Mouse (Mus musculus): ENCODE measurements around the gene Cdk1.
"Not testable (repeated sequence)": the region's sequence is repeated elsewhere in the genome, so short reads cannot be mapped to it uniquely, and the experiment has no call there.

Cdk1 gene

DNA sequence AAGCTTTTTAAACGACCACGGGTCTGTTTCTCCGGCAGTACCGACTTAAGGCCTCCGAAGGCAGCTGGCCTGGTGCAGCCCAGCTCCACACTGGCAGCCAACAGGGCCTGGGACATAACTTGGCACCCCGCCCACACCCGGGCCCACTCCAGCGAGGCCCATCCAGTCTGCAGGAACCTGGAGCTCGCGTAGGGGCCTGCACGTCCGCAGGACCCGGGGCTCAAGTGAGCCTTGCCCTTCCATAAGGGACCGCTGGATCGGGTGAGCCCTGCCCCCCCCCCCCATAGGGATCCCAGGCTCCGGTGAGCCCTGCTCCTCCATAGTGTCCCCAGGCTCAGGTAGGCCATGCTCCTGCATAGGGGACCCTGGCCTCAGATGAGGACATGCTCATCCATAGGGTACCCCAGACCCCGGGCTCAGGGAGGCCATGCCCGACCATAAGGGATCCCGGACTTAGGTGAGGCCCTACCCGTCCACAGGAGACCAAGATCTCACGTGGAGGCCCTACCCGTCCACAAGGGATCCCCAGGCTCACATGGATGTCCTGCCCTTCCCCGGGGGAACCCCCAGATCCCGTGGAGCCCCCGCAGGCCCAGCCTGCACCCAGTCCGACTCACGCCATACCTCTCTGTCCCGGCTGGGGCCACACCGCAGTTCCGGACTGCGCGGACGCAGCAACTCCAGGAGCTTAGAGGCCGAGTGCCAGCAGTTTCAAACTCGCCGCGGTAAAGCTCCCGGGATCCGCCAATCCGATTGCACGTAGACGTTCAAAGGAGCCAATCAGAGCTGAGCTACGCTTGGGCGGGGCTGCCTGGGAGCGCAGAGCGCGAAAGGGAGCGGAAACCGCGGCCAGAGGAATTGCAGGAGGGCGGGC is at the start of gene Cdk1:
Gene Cdk1 (minus strand): TSS at position 727 of the 874 bp plus-strand sequence.
- DNase-seq, result peak; percentile 98

DNA sequence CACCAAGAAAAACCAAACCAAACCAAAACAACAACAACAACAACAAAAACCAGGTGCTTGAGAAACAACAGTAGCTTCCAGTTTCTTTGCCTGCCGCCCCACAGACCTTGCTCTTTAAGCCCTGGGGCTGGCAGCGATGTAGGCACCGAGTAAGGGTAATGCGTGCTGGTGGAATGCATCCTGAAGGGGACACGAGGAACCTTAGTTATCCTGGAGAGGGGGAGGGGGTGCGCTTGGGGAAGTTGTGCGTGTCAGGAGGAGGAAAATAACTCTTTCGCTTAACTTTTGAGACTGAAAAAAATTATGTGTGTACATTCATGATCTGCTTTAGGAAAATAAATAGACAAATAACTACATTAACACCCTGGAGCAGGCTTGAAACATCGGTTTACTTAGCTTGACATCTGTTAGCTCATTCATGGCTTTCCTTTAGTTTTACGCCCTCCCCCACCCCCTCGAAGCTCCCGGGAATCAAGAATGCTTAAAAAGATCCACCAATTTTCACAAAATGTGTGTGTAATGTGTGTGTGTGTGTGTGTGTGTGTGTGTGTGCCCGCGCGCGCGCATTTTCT is 47.2 kb upstream of the Cdk1 start:
- no peak for DNase-seq

DNA sequence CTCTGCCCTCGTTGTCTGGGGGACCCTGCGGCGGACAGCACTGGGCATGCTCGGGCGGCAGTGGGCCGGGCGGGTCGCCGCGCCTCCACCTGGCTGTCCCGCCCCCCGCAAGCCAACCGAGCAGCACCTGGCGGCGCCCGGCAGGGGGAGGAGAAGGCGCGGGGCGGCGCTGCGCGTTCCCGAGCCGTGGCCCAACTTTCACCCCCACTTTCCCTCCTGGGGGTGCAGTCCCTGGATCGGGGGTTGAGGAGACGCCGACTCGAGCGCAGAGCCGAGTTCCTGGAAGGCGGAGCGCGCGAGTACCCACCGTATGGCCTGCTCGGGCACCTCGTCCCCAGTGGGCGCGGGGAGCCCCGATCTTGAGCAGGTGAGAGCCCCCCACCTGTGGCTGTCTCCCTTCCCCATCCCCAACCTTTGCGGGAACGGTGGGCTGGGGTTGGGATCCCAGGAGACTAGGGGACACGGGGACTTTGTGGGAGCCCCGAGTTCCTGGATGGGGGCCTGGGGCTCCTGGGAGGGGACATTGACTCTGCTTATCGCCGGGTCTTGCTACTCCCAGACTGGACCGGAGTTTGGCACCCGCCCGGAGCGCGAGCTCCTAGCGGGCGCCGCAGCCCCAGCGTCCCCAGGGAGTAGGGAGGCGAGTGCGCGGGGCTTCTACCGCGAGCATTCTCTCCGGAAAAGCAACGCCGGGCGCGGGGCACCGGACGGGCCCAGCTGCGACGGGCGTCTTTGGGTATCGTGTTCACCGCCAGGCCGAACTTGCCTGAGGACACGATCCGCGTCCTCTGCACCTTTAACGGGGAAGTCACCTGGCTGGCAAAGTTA is 46.2 kb upstream of the Cdk1 start, which contains the start of gene Ank3:
Gene Ank3 (plus strand): TSS at position 11 of the 828 bp plus-strand sequence.
- peak; percentile 62 to 83 for DNase-seq

DNA sequence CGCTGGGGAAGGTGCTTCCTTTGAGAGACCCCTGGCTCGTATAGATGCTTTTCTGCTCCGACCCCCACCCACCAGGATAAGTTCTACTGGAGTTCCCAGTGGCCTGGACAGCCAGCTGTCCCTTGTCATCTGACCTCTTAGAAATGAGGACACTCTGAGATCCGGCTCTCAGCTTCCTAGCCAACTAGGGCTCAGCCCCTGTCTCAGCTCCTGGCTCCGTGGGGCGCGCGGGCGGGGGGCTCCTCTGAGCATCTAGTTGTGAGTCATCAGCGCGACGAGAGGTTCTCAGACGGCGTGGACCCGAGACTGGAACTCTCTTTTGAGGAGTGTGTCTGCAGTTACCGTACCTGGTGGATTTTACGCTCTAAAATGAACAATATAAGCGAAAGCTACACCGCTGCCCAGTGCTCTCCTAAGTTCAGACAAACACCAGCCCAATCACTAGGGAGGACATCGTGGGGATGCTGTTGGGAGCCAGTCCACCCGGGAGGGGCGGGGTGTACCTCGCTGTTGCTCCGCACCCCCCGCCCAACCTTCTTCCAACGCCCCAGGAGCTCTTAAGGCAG is 45.5 kb upstream of the Cdk1 start:
- peak in 1 of 2 experiments; percentile 33 for DNase-seq

DNA sequence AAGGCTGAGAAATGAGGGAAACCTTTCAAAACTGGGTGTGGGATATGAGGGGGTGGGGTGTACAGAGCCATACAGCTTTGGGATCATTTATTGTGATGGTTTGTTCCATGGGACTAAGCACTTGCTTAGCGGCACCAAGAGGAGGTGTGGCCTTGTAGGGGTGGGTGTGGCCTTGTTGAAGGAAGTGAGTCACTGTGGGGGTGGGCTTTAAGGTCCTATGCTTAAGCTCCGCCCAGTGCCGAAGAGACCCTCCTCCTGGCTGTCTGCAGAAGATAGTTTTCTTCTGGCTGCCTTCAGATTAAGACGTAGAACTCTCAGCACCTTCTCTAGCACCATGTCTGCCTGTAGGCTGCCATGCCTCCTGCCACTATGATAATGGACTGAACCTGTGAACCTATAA is 36.8 kb upstream of the Cdk1 start:
- no peak for DNase-seq

DNA sequence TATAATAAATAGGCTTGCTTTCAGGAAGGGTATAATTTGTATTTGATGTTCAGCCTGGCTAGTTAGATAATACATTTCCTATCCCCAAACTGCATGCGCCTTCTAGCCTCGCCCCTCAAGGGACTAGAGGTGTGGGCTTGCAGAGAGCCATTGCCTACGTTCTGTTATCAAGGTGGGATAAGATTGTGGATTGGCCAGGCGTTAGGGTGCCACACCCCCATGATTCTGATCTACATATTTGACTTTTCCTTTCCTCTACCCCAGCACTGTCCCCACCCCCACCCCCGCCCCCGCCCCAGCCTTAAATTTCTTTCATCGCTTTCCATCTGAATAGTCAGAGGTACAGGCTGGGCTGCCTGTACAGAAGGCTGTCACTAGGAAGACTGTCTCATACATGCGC is 34.0 kb upstream of the Cdk1 start:
- no peak for DNase-seq

DNA sequence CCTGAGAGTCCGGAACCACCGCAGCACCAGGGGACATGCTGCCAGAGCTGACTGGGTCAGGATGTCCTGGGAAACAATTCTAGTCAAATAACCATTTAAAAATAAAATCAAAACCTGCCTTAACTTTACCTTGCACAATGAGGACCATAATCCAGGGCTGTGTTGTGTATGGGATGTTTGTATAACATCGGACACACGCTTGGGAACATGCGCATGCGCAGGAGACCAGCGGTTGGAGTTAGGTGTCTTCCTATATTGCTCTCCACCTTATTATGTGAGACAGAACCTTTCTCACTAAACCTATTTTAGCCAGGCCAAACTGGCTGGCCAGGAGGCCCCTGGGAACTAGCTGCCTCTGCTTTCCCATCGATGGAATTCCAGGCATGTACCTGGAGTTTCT is 32.4 kb upstream of the Cdk1 start:
- no peak for DNase-seq

DNA sequence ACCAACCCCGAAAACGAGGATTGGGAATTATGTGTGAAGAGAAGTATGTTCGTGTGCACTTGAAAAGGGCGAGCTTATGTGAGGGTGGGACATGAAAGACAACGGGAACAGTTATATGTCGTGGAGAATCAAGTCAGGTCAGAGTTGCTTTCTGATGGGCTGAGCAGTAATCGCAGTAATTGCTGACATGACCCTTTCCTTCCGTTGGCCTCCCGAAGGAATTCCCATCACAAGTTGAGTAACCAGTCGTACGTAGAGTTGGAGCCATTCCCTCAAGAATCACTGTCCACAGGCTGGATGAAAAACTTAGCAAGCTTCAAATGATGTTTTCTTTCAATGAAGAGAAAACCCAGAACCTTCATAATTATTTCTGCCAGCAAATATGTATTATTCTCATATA is 31.9 kb upstream of the Cdk1 start:
- DNase-seq, result no peak

DNA sequence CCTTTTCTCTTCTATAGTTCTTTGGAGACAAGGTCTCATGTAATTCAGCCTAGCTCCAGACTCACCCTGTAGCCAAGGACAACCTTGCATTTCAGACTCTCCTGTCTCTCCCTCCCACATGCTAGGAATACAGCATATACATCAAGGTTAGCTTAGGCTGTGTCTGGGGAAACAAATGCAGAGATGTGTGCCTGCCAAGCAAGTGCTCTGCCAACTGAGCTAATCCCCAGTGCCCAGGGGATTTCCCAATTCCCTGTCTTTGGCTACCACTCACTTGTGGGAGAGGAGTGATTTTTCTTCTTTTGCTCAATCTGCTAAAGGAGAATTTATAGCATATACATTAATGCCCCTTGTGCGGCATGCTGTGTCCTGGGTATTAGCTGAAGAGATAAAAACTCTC is 30.4 kb upstream of the Cdk1 start:
- DNase-seq, result no peak

DNA sequence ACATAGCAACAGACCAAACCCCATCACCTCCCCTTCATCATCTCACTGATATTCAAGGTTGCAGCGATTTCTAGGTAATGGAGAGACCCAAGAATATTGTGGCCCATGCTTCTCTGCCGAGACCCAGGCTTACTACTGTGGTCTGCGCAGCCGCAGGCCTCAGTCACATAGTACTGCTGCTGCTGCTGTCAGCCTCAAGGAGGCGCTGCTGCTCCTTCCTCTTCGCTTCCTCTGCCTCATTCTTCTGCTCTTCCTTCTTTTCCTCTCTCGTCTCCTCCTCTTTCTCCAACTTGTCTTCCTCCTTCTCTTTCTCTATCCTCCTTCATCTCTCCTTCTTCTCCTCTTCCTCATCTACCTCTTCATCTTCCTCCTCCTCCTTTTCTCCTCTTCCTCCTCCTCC is 22.4 kb upstream of the Cdk1 start:
- peak in 1 of 2 experiments; percentile 29 for DNase-seq

DNA sequence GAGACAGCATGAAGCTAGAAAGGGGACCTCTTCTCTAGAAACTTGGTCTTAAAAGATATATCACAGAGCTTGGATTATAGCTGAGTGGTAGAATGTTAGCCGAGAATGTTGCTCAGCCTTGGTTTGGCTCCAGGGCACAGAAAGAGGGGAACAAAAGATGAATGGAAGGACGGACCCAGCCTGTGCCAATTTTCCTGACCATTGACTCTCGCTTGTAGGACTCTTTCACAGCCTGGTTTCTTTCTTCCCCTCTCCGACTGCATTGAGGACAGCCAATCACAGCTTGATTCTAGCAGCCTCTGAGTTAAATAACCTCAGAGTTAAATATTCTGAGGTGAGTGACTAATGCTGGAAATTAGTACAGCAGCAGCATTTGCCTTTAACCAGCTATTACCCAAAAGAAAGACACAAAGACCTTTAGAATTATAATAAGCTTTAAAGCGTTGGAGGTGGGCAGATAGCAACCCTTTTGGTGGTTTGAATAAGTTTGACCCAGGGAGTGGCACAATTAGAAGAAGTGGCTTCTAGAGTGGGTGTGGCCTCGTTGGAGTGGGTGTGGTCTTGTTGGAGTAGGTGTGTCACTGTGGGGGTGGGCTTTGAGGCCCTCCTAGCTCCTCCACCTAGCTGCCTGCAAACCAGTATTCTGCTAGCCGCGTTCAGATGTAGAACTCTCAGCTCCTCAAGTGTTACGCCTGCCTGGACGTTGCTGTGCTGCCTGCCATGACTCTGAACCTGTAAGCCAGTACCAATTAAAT is 21.2 kb upstream of the Cdk1 start:
- DNase-seq, result no peak

DNA sequence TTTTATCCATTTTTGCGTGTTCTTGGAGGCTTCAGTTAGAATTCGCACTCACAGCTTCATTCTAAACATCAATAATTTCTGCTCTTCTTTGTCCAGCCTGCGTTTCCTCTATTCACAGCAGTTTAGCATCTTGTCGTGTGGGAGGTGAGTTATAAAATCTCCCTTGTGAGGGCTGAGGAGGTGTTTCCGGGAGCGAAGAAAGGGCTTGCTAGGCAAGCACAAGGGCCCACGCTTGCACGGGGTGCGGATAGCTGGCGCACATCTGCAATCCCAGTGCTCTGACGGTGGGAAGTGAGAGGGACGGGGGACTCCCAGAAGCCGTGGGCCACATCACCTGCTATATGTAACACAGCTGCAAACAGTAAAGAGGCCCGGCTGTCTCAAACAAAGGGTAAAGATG is 19.3 kb upstream of the Cdk1 start:
- no peak for DNase-seq

DNA sequence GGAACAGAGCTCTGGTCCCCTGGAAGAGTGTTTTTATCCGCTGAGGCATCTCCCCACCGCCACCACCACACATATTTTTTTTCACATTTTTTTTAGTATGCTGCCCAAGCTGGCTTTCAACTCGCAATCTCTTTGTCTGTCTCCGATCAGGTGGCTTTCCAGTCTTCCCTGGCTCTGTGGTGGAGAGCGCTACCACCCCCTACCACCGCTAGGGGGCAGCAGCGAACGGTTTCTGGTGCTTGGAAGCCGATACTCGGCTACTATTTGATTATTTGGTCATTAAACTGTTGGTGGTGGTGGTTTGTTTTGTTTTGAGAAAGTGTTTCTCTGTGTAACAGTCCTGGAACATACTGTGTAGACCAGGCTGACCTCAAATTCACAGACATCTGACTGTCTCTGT is 18.7 kb upstream of the Cdk1 start:
- DNase-seq, result peak; percentile 25 to 47

DNA sequence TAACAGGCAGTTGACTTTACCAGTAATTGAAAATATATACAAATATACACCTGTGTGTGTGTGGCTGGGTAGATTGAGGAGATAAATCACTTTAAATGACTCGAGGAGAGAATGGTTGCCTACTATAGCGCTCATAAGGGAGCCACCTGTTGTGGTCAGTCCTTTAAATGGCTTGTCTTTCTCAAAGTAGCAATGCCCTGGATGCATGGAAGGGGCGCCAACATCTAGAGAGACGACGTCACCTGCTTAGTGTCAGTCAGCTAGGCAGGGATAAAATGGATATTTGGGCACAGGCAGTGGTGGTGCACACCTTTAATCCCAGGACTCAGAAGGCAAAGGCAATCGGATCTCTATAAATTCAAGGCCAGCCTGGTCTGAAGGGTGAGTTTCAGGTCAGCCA is 16.6 kb upstream of the Cdk1 start:
- no peak for DNase-seq

DNA sequence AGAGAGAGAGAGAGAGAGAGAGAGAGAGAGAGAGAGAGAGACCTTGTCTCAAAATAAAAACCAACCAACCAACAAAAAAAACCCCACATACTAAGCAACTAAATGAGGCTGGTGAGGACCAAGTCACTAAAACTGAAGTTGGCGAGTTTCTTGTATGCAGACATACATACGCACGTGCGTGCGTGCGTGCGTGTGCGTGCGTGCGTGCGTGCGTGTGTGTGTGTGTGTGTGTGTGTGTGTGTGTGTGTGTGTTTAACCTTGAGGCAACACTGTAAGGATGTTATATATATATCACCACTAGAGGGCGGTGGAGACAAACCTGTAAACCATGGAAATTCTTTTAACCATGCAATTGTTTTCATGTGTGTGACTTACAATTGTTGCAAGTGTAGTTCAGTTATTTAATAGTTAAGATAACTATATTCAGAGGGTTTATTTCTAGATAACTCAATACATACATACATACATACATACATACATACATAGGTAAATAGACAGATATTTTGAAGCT is 14.2 kb upstream of the Cdk1 start:
- no peak for DNase-seq

DNA sequence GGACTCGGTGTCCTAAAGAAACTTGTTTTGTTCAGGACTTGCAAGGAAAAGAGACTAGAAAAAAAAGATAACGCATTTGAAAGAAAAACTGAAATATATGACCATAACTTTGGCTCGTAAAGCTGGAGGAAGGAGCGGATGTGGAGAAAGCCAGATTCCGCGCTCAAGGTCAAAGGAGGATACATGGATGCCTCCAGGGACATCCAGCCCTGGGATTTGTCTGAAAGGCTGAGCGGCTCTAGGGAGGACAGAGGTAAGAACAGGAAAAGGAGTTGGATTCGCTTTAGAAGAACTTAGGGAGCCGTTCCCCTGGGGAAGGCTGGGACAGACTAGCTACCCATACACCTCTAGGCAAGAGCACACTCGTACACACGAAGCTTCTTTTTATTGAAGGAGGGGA is 13.5 kb upstream of the Cdk1 start:
- DNase-seq, result no peak

DNA sequence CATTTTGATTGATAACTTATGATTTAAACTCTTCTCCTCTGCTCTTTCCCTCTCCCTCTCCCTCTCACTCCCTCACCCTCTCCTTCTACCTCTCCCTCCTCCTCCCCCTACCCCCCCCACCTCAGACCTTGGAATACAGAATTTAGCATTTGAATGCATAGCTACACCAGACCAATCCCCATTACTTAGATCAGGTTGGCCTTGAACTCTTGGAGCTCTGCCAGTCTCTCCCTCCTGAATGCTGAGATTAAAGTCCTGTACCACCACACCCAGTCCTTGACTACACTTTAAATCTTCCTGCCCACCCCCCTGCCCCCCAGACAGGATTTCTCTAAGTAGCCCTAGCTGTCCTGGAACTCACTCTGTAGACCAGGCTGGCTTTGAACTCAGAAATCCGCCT is 6.9 kb upstream of the Cdk1 start:
- no peak for DNase-seq

DNA sequence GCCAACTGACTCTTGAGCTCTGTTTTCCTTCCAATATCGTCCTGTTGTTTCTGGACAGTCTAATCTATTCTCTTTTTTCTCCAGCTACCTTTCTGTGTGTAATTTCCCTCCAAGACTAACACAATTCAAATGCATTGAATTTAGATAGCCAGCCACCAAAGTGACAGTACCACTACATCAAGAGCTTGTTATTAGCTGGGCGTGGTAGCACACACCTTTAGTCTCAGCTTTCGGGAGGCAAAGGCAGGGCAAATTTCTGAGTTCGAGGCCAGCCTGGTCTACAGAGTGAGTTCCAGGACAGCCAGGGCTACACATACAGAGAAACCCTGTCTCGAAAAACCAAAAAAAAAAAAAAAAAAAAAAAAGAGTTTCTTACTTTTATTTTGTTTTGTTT is 345 bp upstream of the Cdk1 start:
- not testable (repeated sequence) for DNase-seq

DNA sequence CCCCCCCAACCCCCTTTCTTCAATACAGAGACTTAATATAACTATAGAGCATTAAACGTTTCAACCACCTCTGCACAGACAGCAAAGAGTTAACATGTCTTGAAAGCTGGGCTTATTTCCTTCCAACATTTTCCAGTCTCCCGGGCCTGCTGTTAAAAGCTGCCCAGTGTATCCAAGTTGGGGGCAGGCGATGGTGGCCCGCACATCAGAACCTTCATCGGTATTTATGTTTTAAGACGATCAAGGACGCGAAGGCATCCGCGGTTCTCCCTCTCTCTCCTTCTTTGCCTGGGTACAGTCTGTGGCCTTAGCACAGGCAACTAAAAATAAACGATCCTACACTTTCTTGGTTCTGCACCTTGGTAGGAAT is 911 bp downstream of the Cdk1 start:
- DNase-seq, result peak in 1 of 2 experiments; percentile 25

DNA sequence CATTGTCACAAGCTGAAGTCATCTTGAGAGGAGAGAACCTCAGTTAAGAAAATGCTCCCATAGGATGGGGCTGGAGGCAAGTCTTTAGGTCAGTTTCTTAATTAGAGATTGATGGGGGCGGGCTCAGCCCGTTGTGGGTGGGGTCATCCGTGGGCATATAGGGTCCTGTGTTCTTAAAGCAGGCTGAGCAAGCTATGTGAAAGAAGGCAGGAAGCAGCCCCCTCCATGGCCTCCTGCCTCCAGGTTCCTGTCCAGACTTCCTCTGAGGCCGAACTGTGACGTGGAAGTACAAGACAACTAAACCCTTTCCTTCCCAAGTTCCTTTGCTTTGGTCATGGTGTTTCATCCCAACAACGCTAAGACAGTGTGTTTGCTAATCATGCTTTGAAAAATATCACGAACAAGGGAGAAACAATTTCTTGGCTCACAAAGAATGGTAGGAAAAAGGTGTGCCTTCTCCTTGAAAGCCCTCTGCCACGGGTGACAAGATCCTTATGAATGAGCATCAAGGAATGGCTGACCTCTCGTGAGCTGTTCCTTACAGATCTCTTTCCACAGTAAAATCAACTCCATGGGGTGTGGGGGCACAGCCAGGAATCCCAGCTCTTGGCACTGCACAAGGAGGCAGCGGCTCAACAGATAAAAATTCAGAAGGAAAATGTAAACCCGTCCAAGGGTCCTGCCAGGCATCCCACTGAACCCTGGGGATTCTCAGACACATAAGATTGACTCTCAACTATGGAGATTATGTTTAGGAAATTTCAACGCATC is 1.5 kb downstream of the Cdk1 start:
- DNase-seq, result peak; percentile 55 to 64

DNA sequence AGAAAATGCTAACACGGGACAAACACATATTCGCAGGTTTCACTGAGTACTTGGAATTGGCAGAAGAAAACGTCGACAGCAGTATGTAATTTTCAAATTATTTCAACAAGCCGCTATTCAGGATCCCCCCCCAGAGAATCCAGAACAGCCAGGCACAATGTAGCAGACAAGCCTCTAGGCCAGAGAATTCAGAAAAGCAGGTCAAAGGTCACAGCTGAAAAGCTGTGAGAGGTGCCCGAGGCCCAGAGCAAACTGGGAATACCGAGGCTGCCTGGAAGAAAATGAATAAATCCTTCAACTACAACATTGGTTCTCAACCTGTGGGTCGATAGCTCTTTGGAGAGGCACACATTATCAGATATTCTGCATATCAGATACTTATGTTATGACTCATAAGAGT is 4.5 kb downstream of the Cdk1 start:
- no peak for DNase-seq

DNA sequence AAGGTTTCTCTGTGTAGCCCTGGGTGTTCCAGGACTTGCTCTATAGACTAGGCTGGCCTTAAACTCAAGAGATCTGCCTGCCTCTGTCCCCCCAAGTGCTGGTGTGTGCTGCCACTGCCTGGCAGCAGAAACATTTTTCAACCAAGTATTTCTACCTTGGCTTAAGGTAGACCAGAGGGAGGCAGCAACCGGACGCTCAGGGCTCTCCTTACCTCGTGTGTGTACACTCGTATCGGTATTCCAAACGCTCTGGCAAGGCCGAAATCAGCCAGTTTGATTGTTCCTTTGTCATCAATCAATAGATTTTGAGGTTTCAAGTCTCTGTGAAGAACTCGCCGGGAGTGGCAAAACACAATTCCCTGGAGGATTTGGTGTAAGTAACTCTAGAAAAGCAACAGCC is 10.4 kb downstream of the Cdk1 start:
- no peak for DNase-seq
